Mouse (Mus musculus) intestine, postnatal 0 days (tissue): Measurements from ENCODE around the gene Lmx1a. TPM values are rescaled to one million over a fixed set of nuclear protein-coding genes. Genes with fewer than 3 reads are reported as not detected.

ENCODE experiments used
- ATAC-seq: fragments of 200-750 bp; cut with Nextera tagmentation; 2 replicates; pipeline ENCODE4 v1.8.0; 2017; ENCODE audit warnings: mild to moderate bottlenecking, moderate TSS enrichment, moderate library complexity
- H3K27ac ChIP-seq: fragments of 300-500 bp; sonication (generic); 2 replicates; pipeline ENCODE4 v1.5.1; 2014; ENCODE audit warnings: mild to moderate bottlenecking, low read depth, low read length, moderate library complexity
- H3K27me3 ChIP-seq: fragments of 300-500 bp; sonication (generic); replicated peaks from 2 replicates; pipeline ENCODE4 v1.6.1; 2014; ENCODE audit warnings: low read length, mixed read lengths; ENCODE audit not compliant: control insufficient read depth, insufficient read depth
- H3K36me3 ChIP-seq: fragments of 300-500 bp; sonication (generic); 2 replicates; pipeline ENCODE4 v1.6.1; 2014; ENCODE audit warnings: mild to moderate bottlenecking, moderate library complexity; ENCODE audit not compliant: control insufficient read depth, insufficient read depth
- H3K4me1 ChIP-seq: fragments of 300-500 bp; sonication (generic); replicated peaks from 2 replicates; pipeline ENCODE4 v1.6.1; 2014; ENCODE audit warnings: antibody characterized with exemption, low read length, mixed read lengths; ENCODE audit not compliant: control insufficient read depth, insufficient read depth
- H3K4me2 ChIP-seq: fragments of 300-500 bp; sonication (generic); replicated peaks from 2 replicates; pipeline ENCODE4 v1.6.1; 2014; ENCODE audit warnings: low read depth, mild to moderate bottlenecking, moderate library complexity
- H3K4me3 ChIP-seq: fragments of 300-500 bp; sonication (generic); 2 replicates; pipeline ENCODE4 v1.5.1; 2014; ENCODE audit warnings: low read depth, low read length
- H3K9ac ChIP-seq: fragments of 300-500 bp; sonication (generic); 2 replicates; pipeline ENCODE4 v1.6.1; 2014; ENCODE audit warnings: mild to moderate bottlenecking, low read depth, low read length
- H3K9me3 ChIP-seq: fragments of 300-500 bp; sonication (generic); 2 replicates; pipeline ENCODE4 v1.6.1; 2016; ENCODE audit warnings: mixed run types; ENCODE audit not compliant: control insufficient read depth
- CTCF ChIP-seq: sonication (generic); IDR thresholded peaks from 2 replicates; pipeline ENCODE4 v1.5.1; 2016; ENCODE audit warnings: low read depth, mild to moderate bottlenecking, control low read depth, antibody characterized with exemption, moderate library complexity
- WGBS: fragments of 180-500 bp; shearing (Covaris S2); extraction: QIAGEN DNeasy Blood & Tissue Kit; methylation state at CpG from one replicate; pipeline ENCODE4 v1.1.7; 2014; 5-methylcytosine and 5-hydroxymethylcytosine counted together
- polyA plus RNA-seq: library from polyadenylated mRNA; unstranded; fragments of >200 nt; fragmentation: Nextera tagmentation; extraction: Ambion mirVana; gene quantifications from 2 replicates; pipeline ENCODE4 v1.2.1, GENCODE M21; 2015

Gene Lmx1a
- polyA plus RNA-seq, 1 experiment from 2014 or later = 0.27 TPM

- TF ChIP-seq CTCF = no peak
- peak overlapping the region; percentile 53 for H3K4me3 ChIP-seq
- H3K36me3 ChIP-seq = no peaks in the 10 kb centered on the region
- H3K4me2 ChIP-seq = peak overlapping the region; percentile 89
- H3K9ac ChIP-seq = no peak overlapping the region
- H3K27ac ChIP-seq = no peak overlapping the region
- 0 out of 2 replicates have a peak, but pooled peaks cover 3% of the 10 kb centered on the region for H3K4me1 ChIP-seq
- under 1% methylated on average over 8 of the region's 8 CpGs for WGBS
- no peak for ATAC-seq
- H3K9me3 ChIP-seq = no peaks in the 10 kb centered on the region
- peaks cover 72% of the 10 kb centered on the region for H3K27me3 ChIP-seq
Measured at GRCm38 (mm10) chr1:167688001-167688346, 1.1 kb upstream of the Lmx1a start.

- H3K4me1 ChIP-seq = 0 out of 2 replicates have a peak, but pooled peaks cover 3% of the 10 kb centered on the region
- no peaks in the 10 kb centered on the region for H3K9me3 ChIP-seq
- peak overlapping the region; percentile 89 for H3K4me2 ChIP-seq
- H3K27ac ChIP-seq = no peak overlapping the region
- H3K4me3 ChIP-seq = peak overlapping the region; percentile 53
- peaks cover 78% of the 10 kb centered on the region for H3K27me3 ChIP-seq
- peak; percentile 63; the same call in 1 of the 2 replicates for ATAC-seq
- under 1% methylated on average over 91 of the region's 98 CpGs for WGBS
- TF ChIP-seq CTCF = no peak
- no peaks in the 10 kb centered on the region for H3K36me3 ChIP-seq
- H3K9ac ChIP-seq = no peak overlapping the region
Measured at GRCm38 (mm10) chr1:167688347-167689231, 448 bp upstream of the Lmx1a start.

- TF ChIP-seq CTCF = no peak
- H3K9ac ChIP-seq = no peak overlapping the region
Measured at GRCm38 (mm10) chr1:167689262-167690137, 463 bp downstream of the Lmx1a start.

GRCm38 (mm10) chr1:167690138-167690710 lies 1.2 kb downstream of the Lmx1a start:
- H3K4me1 ChIP-seq = 0 out of 2 replicates have a peak, but pooled peaks cover 3% of the 10 kb centered on the region
- peaks cover 90% of the 10 kb centered on the region for H3K27me3 ChIP-seq
- no peak for ATAC-seq
- no peak overlapping the region for H3K4me2 ChIP-seq
- H3K4me3 ChIP-seq = no peak overlapping the region
- H3K9me3 ChIP-seq = no peaks in the 10 kb centered on the region
- TF ChIP-seq CTCF = no peak
- no peak overlapping the region for H3K27ac ChIP-seq
- no peak overlapping the region for H3K9ac ChIP-seq
- 4% methylated on average over 17 of the region's 17 CpGs for WGBS
- no peaks in the 10 kb centered on the region for H3K36me3 ChIP-seq

More at GRCm38 (mm10) chr1:167689262-167690137, 463 bp downstream of the Lmx1a start:
- ATAC-seq = no peak
- Histone ChIP-seq H3K27ac (no peak overlapping the region), H3K36me3 (no peaks in the 10 kb centered on the region), H3K4me2 (peak overlapping the region; percentile 89), H3K4me3 (peak overlapping the region; percentile 53), H3K4me1 (0 out of 2 replicates have a peak, but pooled peaks cover 3% of the 10 kb centered on the region), H3K9me3 (no peaks in the 10 kb centered on the region), H3K27me3 (peaks cover 85% of the 10 kb centered on the region)
- WGBS = 2% methylated on average over 36 of the region's 36 CpGs

GRCm38 (mm10) chr1:167690716-167691550 lies 1.9 kb downstream of the Lmx1a start:
- Histone ChIP-seq H3K27ac (no peak overlapping the region), H3K9ac (no peak overlapping the region), H3K4me1 (0 out of 2 replicates have a peak, but pooled peaks cover 3% of the 10 kb centered on the region), H3K27me3 (peaks cover 90% of the 10 kb centered on the region), H3K4me3 (no peak overlapping the region), H3K36me3 (no peaks in the 10 kb centered on the region), H3K4me2 (no peak overlapping the region), H3K9me3 (no peaks in the 10 kb centered on the region)
- no peak for ATAC-seq
- TF ChIP-seq CTCF = no peak
- 6% methylated on average over 21 of the region's 21 CpGs for whole genome bisulfite sequencing
